Comparison of ENCODE assay signal across 1 mouse cellular context in the genomic region with DNA sequence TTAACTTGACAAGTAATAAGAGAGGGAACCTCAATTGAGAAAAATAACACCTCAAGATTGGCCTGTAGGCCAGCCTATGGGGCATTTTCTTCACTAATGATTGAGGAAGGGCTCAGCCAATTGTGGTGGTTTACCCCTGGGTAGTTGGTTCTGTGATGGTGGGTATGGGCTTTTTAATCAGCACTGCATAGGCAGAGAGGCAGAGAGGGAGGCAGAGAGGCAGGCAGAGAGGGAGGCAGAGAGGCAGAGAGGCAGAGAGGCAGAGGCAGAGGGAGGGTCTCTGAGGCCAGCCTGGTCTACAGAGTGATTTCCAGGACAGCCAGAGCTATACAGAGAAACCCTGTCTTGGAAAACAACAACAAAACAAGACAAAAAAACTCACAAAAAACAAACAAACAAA.
TF ChIP-seq lines count a peak whose summit lies in the region.

No protein-coding gene starts in this region.

TF ChIP-seq in MEL, 35 proteins besides CTCF, POLR2A, EP300 and RAD21 (continued from another document):
- TF ChIP-seq UBTF (IDR thresholded peaks at IDR 0.05; ENCODE audit: borderline replicate concordance, insufficient read depth, low read depth, low read length): no peak
- no peak for TF ChIP-seq NELFE (IDR thresholded peaks at IDR 0.05; ENCODE audit: low read depth, low read length)
- no peak for TF ChIP-seq GABPA (IDR thresholded peaks at IDR 0.05; ENCODE audit: low read depth, low read length)
- TF ChIP-seq ZNF384 (IDR thresholded peaks at IDR 0.05; ENCODE audit: low read depth, low read length): no peak
- TF ChIP-seq SMC3 (IDR thresholded peaks at IDR 0.05; ENCODE audit: low read depth, low read length): no peak
- no peak for TF ChIP-seq TAL1 (IDR thresholded peaks at IDR 0.05; ENCODE audit: low read length)
- TF ChIP-seq USF2 (IDR thresholded peaks at IDR 0.05; ENCODE audit: borderline replicate concordance in 1 of 2, insufficient read depth in 1 of 2, low read depth in 1 of 2, low read length in 2 of 2): no peak
